12 mouse cellular contexts compared by ENCODE assay signal in genomic region chr14:62602271-62602670, GRCm38 (mm10). TPM values are rescaled to one million over a fixed set of nuclear protein-coding genes. Genes with fewer than 3 reads are reported as not detected.
A peak's percentile ranks its signal among the peaks of the same experiment; 100 is the strongest.
DNase-seq lines count a peak whose midpoint lies in the region; ATAC-seq and TF ChIP-seq lines count a peak whose summit lies in the region.
"Had no signal": no experiment of that assay in that cellular context is flagged by ENCODE, and none has a peak within 500 bp of the region (broad histone marks: within the 10 kb centered on the region; RNA-seq: fewer than 3 reads in every experiment).

No protein-coding gene starts in this region.

- no peak for TF ChIP-seq CTCF in liver, postnatal 0 days (IDR thresholded peaks at IDR 0.05; ENCODE audit: low read depth)

- ATAC-seq in forebrain, embryonic 15.5 days (replicated peaks), result no peak
- no peak for ATAC-seq in forebrain, embryonic 12.5 days (ENCODE audit: low FRiP score)
- no peak for ATAC-seq in kidney, embryonic 16.5 days (ENCODE audit: low FRiP score, low TSS enrichment)
- ATAC-seq in hindbrain, embryonic 16.5 days, result no peak
- ATAC-seq in liver, postnatal 0 days, result no peak

- no peak for TF ChIP-seq EP300 in liver, postnatal 0 days (IDR thresholded peaks at IDR 0.05; ENCODE audit: low read depth)

- no peak overlapping the region for H3K9ac ChIP-seq in forebrain, embryonic 15.5 days (replicated peaks)
- H3K9ac ChIP-seq in forebrain, embryonic 12.5 days, result no peak overlapping the region
- H3K9ac ChIP-seq in kidney, embryonic 16.5 days (replicated peaks; ENCODE audit: low read length), result no peak overlapping the region
- no peak overlapping the region for H3K9ac ChIP-seq in hindbrain, embryonic 16.5 days (ENCODE audit: low read depth, low read length)
- no peak overlapping the region for H3K9ac ChIP-seq in liver, postnatal 0 days (replicated peaks)

- no peaks in the 10 kb centered on the region for H3K27me3 ChIP-seq in forebrain, embryonic 15.5 days
- no peaks in the 10 kb centered on the region for H3K27me3 ChIP-seq in forebrain, embryonic 12.5 days
- H3K27me3 ChIP-seq in kidney, embryonic 16.5 days (ENCODE audit: insufficient read depth, low read length), result no peaks in the 10 kb centered on the region
- H3K27me3 ChIP-seq in hindbrain, embryonic 16.5 days (replicated peaks; ENCODE audit: control insufficient read depth, insufficient read depth, low read length), result no peaks in the 10 kb centered on the region
- no peaks in the 10 kb centered on the region for H3K27me3 ChIP-seq in liver, postnatal 0 days (ENCODE audit: insufficient read depth, low read length)

- H3K27ac ChIP-seq in forebrain, embryonic 15.5 days (replicated peaks), result peak overlapping the region; percentile 48; the same call in 1 of the 2 replicates
- no peak overlapping the region for H3K27ac ChIP-seq in forebrain, embryonic 12.5 days
- H3K27ac ChIP-seq in kidney, embryonic 16.5 days (ENCODE audit: low read length), result no peak overlapping the region
- peak overlapping the region; percentile 6; the same call in 1 of the 2 replicates for H3K27ac ChIP-seq in hindbrain, embryonic 16.5 days (ENCODE audit: low read depth, low read length)
- H3K27ac ChIP-seq in liver, postnatal 0 days (ENCODE audit: low read depth), result no peak overlapping the region

- peaks cover 6% of the 10 kb centered on the region; the same call in 1 of the 2 replicates for H3K36me3 ChIP-seq in forebrain, embryonic 15.5 days
- H3K36me3 ChIP-seq in forebrain, embryonic 12.5 days (replicated peaks), result peaks cover 8% of the 10 kb centered on the region
- no peaks in the 10 kb centered on the region for H3K36me3 ChIP-seq in kidney, embryonic 16.5 days (ENCODE audit: insufficient read depth, low read length)
- H3K36me3 ChIP-seq in hindbrain, embryonic 16.5 days (ENCODE audit: control insufficient read depth, insufficient read depth, low read length), result peaks cover 5% of the 10 kb centered on the region; the same call in 1 of the 2 replicates
- H3K36me3 ChIP-seq in liver, postnatal 0 days (replicated peaks; ENCODE audit: insufficient read depth, low read length), result no peaks in the 10 kb centered on the region

- peak; percentile 33 for DNase-seq in kidney, postnatal 14 days
- peak; percentile 25 to 34 for DNase-seq in right cerebral cortex, adult 2 months (ENCODE audit: low spot score in 2 of 2)
- no peak for DNase-seq in liver, postnatal 0 days
- DNase-seq in ovary, postnatal 36 days (ENCODE audit: low spot score), result no peak
- DNase-seq: heart, postnatal 10 days; thymus, adult 18-20 months had no signal

- H3K4me1 ChIP-seq in forebrain, embryonic 15.5 days, result peaks cover 22% of the 10 kb centered on the region
- H3K4me1 ChIP-seq in forebrain, embryonic 12.5 days, result peaks cover 16% of the 10 kb centered on the region
- H3K4me1 ChIP-seq in kidney, embryonic 16.5 days (ENCODE audit: insufficient read depth, low read length), result no peaks in the 10 kb centered on the region
- peaks cover 2% of the 10 kb centered on the region for H3K4me1 ChIP-seq in hindbrain, embryonic 16.5 days (ENCODE audit: control insufficient read depth, insufficient read depth, low read depth, low read length)
- H3K4me1 ChIP-seq in liver, postnatal 0 days (ENCODE audit: insufficient read depth), result no peaks in the 10 kb centered on the region

- H3K4me2 ChIP-seq in forebrain, embryonic 15.5 days (replicated peaks), result no peak overlapping the region
- no peak overlapping the region for H3K4me2 ChIP-seq in forebrain, embryonic 12.5 days
- H3K4me2 ChIP-seq in kidney, embryonic 16.5 days (replicated peaks; ENCODE audit: low read depth, low read length), result no peak overlapping the region
- no peak overlapping the region for H3K4me2 ChIP-seq in hindbrain, embryonic 16.5 days (ENCODE audit: low read length)
- H3K4me2 ChIP-seq in liver, postnatal 0 days (ENCODE audit: low read depth, low read length), result no peak overlapping the region

- WGBS in forebrain, embryonic 15.5 days, result 60% methylated on average over 1 of the region's 1 CpGs
- WGBS in forebrain, embryonic 12.5 days, result 86% methylated on average over 1 of the region's 1 CpGs
- 20% methylated on average over 1 of the region's 1 CpGs for WGBS in kidney, embryonic 16.5 days
- 57% methylated on average over 1 of the region's 1 CpGs for whole genome bisulfite sequencing in hindbrain, embryonic 16.5 days
- WGBS in liver, postnatal 0 days (ENCODE audit: insufficient replicate concordance), result 75% methylated on average over 1 of the region's 1 CpGs

- H3K4me3 ChIP-seq in forebrain, embryonic 15.5 days, result no peak overlapping the region
- no peak overlapping the region for H3K4me3 ChIP-seq in forebrain, embryonic 12.5 days (replicated peaks)
- H3K4me3 ChIP-seq in kidney, embryonic 16.5 days (ENCODE audit: low read length), result no peak overlapping the region
- H3K4me3 ChIP-seq in hindbrain, embryonic 16.5 days (ENCODE audit: low read length), result no peak overlapping the region
- no peak overlapping the region for H3K4me3 ChIP-seq in liver, postnatal 0 days (ENCODE audit: low read depth, low read length)
- H3K4me3 ChIP-seq: erythroblast, embryonic 14.5 days had no signal

- H3K9me3 ChIP-seq in forebrain, embryonic 15.5 days, result no peaks in the 10 kb centered on the region
- no peaks in the 10 kb centered on the region for H3K9me3 ChIP-seq in forebrain, embryonic 12.5 days
- H3K9me3 ChIP-seq in kidney, embryonic 16.5 days (ENCODE audit: low read length), result no peaks in the 10 kb centered on the region
- no peaks in the 10 kb centered on the region for H3K9me3 ChIP-seq in hindbrain, embryonic 16.5 days (ENCODE audit: control insufficient read depth, low read length)
- no peaks in the 10 kb centered on the region for H3K9me3 ChIP-seq in liver, postnatal 0 days (ENCODE audit: low read length)

RNA-seq across cellular contexts. Expression of gene Gm4131, which starts 35.5 kb away (rescaled TPM):
- polyA plus RNA-seq in forebrain, embryonic 15.5 days (2015; fragmentation: Nextera tagmentation; extraction: Ambion mirVana), result 0.32 TPM in 1 of 2 replicates, not detected in the other
- 0.41 TPM in 1 of 2 replicates, not detected in the other for polyA plus RNA-seq in forebrain, embryonic 12.5 days (2016; fragmentation: Nextera tagmentation; extraction: Ambion mirVana)
- polyA plus RNA-seq in kidney, embryonic 16.5 days (2015; fragmentation: Nextera tagmentation; extraction: Ambion mirVana), result 0.27 and 0.30 TPM in 2 replicates
- polyA plus RNA-seq in hindbrain, embryonic 16.5 days (2015; fragmentation: Nextera tagmentation; extraction: Ambion mirVana), result 0.23 and 0.27 TPM in 2 replicates
- not detected in 2 replicates for polyA plus RNA-seq in liver, postnatal 0 days (2015; fragmentation: Nextera tagmentation; extraction: Ambion mirVana)
- polyA plus RNA-seq: erythroblast, embryonic 14.5 days; liver, adult 2 months had no signal

RNA-seq across cellular contexts. Expression of gene Fam124a, which starts 46.7 kb away (rescaled TPM):
- polyA plus RNA-seq in forebrain, embryonic 15.5 days (2015; fragmentation: Nextera tagmentation; extraction: Ambion mirVana), result 35.9 and 37.0 TPM in 2 replicates
- polyA plus RNA-seq in forebrain, embryonic 12.5 days (2016; fragmentation: Nextera tagmentation; extraction: Ambion mirVana), result 13.5 and 18.2 TPM in 2 replicates
- polyA plus RNA-seq in kidney, embryonic 16.5 days (2015; fragmentation: Nextera tagmentation; extraction: Ambion mirVana), result 7.0 and 8.9 TPM in 2 replicates
- polyA plus RNA-seq in hindbrain, embryonic 16.5 days (2015; fragmentation: Nextera tagmentation; extraction: Ambion mirVana), result 54.3 and 59.1 TPM in 2 replicates
- polyA plus RNA-seq in liver, postnatal 0 days (2015; fragmentation: Nextera tagmentation; extraction: Ambion mirVana), result 3.0 and 3.2 TPM in 2 replicates
- polyA plus RNA-seq: erythroblast, embryonic 14.5 days had no signal

Comparison
In these comparisons a context has a peak if more than half of its experiments do, and no peak if none do; other contexts are left out.
1. H3K27ac ChIP-seq: peak in forebrain, embryonic 15.5 days (single experiment) and hindbrain, embryonic 16.5 days (single experiment); none in forebrain, embryonic 12.5 days (single experiment), kidney, embryonic 16.5 days (single experiment) and liver, postnatal 0 days (single experiment).
2. DNase-seq: peak in kidney, postnatal 14 days (single experiment) and right cerebral cortex, adult 2 months (2 of 2); none in liver, postnatal 0 days (single experiment) and ovary, postnatal 36 days (single experiment).